Mouse (Mus musculus) hematopoietic stem cell, adult 5-6 weeks (primary cell): ENCODE results near the gene Gm49673. TPM values are rescaled to one million over a fixed set of nuclear protein-coding genes. Genes with fewer than 3 reads are reported as not detected.
"Not testable (repeated sequence)": the region's sequence is repeated elsewhere in the genome, so short reads cannot be mapped to it uniquely, and the experiment has no call there.

Source experiments
- ATAC-seq, 2 experiments: fragments of 125-278 bp in 1 of 2; replicated peaks in 1 of 2; 2 replicates each; pipeline ENCODE4 v1.8.0; 2016 to 2017; ENCODE audit warnings: inconsistent platforms in 2 of 2, mild to moderate bottlenecking in 2 of 2, moderate number of reproducible peaks in 2 of 2, low read depth in 1 of 2, moderate TSS enrichment in 1 of 2; ENCODE audit not compliant: low FRiP score in 2 of 2, poor library complexity in 2 of 2, severe bottlenecking in 2 of 2, insufficient read depth in 1 of 2, low TSS enrichment in 1 of 2
- total RNA-seq: library from RNA; stranded (forward); fragments of 172-1452, 232-1000 nt; gene quantifications from 2 replicates; pipeline ENCODE4 v1.2.3, GENCODE M21; 2017

Gene Gm49673
- total RNA-seq = not detected in 2 replicates

GRCm38 (mm10) chr17:8147439-8148316 is at the start of gene Gm49673, which contains the start of gene Rnaset2a:
TSS of gene Gm49673 (minus strand) at chr17:8147788.
TSS of gene Rnaset2a (minus strand) at chr17:8148097.
- peak; percentile 94 to 96 for ATAC-seq

DNA sequence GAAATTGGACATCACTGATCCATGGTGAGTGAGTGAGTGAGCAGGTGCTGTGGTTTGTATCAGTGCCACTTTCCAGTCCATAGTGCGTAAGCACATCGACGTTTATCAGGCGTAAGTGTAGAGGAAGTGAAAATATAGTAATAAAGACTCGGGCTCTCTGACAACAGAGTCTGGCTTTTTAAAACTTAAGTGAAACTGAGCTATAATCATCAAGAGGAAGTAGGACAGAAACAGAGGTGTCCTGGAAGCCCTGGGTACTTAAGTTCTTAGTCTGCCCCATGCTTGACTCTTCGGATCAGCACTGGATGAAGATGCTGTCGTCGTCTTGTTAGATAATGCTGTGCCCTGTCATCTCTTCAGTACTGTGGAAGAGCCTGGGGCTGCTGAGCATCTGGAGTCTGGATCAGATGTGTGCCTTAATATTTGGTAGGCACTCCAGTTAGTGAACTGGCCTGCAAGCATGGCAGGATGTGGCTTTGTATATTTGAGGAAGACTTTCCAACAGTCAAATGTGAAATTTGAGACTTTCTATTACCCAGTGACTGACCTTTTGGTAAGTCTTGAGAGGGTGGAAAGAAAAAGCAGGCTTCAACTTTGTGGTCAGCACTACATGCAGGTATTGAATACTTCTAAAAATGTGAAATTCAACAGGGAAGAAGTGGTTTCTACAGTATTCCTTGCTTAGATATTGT is 48.2 kb upstream of the Gm49673 start:
- peak; percentile 52 to 61 for ATAC-seq

DNA sequence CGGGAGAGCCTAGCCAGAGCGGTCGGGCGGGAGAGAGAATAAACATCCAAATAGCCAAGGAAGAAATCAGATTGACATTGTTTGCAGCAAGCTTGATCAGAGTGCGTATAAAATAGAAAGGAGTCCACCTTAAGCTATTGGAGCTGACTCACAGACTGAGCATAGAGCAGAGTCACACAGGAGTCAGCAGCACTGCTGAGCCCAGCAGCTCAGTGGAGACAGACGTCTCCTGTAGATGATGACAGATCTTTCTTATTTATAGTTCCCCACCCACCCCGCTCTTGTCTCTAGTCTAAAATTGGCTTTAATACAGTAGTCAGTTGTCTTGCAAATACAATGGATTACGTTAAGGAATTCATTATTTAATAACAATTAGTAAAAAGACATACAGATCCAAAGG is 46.1 kb upstream of the Gm49673 start:
- no peak for ATAC-seq

GRCm38 (mm10) chr17:8184217-8184616 is 36.6 kb upstream of the Gm49673 start:
- ATAC-seq = no peak

DNA sequence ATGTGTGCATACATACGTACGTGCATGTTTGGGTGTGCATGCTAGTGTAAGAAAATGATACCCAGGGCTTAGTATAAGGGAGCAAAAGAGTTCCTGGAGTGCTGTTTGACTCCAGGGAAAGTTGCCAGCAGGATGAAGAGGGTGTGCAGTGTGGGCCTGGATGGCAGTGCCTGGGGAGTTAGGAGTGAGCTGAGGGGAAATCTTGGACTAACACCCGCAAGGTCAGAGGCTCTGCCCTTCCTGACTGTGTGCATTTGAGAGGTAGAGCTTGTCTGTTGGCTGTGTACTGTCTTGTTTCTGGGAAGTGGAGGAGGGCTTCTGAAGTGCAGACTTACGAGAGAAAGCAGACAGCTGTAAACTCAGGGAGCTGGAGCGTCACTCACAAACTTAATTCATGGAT is 36.2 kb upstream of the Gm49673 start:
- ATAC-seq = no peak

DNA sequence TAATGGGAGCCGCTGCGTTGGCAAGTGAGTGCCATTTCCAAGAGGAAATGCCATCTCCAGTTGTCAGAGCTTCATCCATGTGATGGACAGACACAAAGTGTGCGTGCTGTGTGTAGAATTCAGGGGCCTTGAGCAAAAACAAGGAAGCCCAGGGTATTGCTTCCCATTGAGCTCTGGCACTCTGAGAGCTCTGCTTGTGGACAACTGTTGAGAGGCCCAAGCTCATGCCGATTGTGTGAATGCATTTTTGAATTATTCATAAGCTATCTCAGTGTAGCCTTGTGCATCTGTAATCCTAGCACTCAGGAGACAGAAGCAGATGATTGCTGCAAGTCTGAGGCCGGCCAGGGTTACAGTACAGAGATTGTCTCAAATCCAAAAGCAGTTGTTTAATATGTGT is 29.5 kb upstream of the Gm49673 start:
- no peak for ATAC-seq

DNA sequence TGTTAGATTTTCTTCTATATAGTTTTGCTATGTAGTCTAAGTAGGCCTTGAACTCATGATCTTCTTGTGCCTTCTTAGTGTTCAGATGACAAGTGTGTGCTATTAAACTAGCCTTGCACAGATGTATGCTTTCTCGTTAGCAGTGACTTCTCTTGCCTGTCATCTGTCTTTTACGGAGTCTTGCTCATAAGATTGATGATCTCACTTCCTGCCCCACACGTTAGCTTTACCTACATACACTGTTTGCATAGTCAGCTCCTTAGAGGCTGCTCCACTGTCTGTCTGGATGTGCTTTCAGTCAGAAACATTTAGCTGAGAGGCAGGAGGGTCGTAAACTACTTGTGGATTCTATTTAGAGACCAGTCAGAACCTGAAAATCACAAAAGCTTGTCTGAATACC is 23.5 kb upstream of the Gm49673 start:
- ATAC-seq = no peak

- peak; percentile 43 to 59; a peak in 2 of 4 replicates for ATAC-seq
These were observed 22.7 kb upstream of the Gm49673 start for GRCm38 (mm10) chr17:8170331-8170730.

- not testable (repeated sequence) for ATAC-seq
These were observed 19.8 kb upstream of the Gm49673 start for GRCm38 (mm10) chr17:8167436-8167835.

- ATAC-seq = not testable (repeated sequence)
These were observed 18.9 kb upstream of the Gm49673 start for GRCm38 (mm10) chr17:8166454-8166853.

DNA sequence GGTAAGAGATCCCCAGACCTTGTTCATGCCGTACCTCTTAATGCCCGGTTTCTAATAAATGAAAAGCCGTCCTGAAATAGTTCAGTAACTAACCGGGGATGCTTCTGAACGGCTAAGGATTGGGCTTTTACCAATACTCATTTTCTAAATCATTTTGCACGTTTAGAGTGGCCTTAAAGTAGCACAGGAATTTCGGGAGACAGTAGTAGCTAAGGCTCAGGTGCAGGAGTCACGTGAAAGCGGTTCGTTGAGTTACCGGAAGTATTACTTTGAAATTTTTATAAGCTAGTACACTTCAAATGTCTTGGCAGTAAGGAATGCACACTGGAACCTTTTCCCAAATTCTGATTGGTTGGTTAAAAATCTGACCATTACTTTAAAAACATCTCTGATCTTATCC is 18.4 kb upstream of the Gm49673 start:
- ATAC-seq = not testable (repeated sequence)

DNA sequence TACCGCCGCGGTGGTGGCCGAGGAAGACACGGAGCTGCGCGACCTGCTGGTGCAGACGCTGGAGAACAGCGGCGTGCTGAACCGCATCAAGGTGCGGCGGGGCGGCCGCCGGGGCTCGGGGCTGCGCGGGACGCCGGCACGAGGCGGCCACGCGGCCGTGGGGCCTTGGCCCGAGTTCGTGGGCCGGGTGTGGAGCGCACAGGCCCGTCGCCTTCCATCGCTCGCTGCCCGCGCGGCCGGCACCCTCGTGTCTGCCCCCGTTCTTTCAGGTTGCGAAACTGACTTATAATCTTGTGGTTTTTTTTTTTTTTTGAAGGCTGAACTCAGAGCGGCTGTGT is 18.0 kb upstream of the Gm49673 start:
- not testable (repeated sequence) for ATAC-seq

DNA sequence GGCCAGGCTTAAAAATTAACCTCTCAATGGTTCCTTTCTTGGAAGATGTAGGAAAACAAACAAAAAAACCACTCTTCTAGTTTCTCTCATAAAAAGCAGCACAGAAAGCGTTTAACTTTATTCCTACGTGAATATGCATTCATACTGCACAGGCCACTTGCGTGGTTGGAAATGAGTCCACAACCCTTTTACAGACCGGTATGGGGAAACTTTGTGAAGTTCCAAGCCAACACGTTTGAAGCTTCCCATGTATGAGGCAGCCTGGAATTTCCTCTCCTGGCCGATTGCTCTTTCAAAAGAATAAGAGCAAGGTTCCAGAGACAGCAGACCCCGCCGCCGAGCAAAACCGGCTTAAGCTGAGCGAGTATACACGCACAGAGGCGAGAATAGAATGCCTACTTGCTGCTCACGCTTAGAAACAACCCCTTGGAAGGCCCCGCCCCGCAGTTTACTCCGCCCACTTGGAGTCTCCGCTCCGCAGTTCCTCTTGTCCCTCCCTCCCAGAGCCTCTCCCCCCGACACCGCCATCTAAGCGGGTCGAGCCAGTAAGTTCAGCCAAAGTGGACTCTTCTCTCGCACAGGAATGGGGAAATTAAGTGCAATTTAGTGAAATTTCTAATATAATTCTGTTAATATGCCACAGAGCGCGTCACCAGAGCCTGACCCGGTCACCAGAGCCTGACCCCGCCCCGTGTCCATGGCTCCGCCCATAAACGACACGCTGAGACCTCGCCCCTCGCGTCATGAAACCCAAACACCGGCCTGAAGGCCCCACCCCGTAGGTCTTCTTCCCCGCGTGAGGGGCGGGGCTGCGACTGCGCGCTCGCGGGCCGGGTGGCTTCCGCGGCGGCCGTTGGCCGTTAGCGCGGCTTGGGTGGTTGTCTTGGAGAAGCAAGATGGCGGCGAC is 17.4 kb upstream of the Gm49673 start, which contains the start of gene Fgfr1op:
Fgfr1op (plus strand) TSS at position 801 of the 907 bp plus-strand sequence.
- peak; percentile 91 to 93 for ATAC-seq

- not testable (repeated sequence) for ATAC-seq
These were observed 13.4 kb upstream of the Gm49673 start for GRCm38 (mm10) chr17:8160969-8161368.

DNA sequence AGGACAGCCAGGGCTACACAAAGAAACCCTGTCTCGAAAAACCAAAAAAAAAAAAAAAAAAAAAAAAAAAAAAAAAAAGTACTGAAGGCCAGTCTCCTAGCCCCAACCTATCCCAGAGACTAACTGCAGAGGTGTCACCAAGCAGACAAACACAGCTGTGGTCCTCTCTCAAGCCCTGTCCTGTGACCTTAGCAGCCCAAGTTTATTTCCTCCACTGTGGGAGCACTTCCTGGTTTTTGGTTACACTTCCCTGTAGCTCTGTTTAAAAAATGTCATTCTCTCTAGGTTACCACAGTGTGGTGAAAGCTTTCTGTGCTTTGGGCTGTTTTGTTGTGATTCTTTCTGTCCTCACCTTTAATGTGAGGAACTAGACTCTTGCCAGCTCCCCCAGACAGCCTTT is 11.0 kb upstream of the Gm49673 start:
- ATAC-seq = peak; percentile 74 to 81

- not testable (repeated sequence) for ATAC-seq
These were observed 8.4 kb upstream of the Gm49673 start for GRCm38 (mm10) chr17:8155982-8156381.

- ATAC-seq = not testable (repeated sequence)
These were observed 7.4 kb upstream of the Gm49673 start for GRCm38 (mm10) chr17:8155010-8155409.
